Mouse (Mus musculus): ENCODE measurements at regions not wholly inside any gene's neighbourhood (a gene's known extent, or its start where the extent isn't known, plus 50 kb on each side); places are given as distances from the start of the nearest gene placed in this dataset.
"Not testable (repeated sequence)": the region's sequence is repeated elsewhere in the genome, so short reads cannot be mapped to it uniquely, and the experiment has no call there.

DNA sequence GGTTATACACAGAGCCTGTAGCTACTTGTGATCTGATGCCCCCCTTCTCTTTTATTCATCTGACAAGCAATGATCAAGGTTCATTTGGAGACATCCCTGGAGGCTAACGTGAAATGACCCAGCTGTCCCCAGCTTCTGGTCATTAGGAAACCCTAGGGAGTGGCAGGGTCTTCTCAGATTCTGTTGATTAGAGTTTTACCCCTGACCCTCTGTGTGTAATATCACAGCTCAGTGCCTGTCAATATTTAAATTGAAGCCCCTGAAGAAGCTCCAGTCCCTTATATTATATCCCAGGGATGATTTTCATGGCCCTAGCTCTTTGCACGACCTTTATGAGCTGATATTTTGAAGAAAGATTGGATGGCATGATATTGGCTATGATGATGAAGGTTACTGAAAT is 508.5 kb upstream of the Igfbp7 start:
- Histone ChIP-seq H3K9me3 (ENCODE audit: control insufficient read depth, low read length) (no peaks in the 10 kb centered on the region), H3K4me1 (ENCODE audit: control insufficient read depth, insufficient read depth, low read length) (no peaks in the 10 kb centered on the region), H3K9ac (ENCODE audit: low read length) (no peak overlapping the region), H3K27ac (ENCODE audit: low read depth, low read length) (no peak overlapping the region), H3K4me2 (no peak overlapping the region), H3K4me3 (ENCODE audit: low read depth, low read length) (no peak overlapping the region), H3K27me3 (ENCODE audit: control insufficient read depth, insufficient read depth, low read length) (no peaks in the 10 kb centered on the region), H3K36me3 (ENCODE audit: control insufficient read depth, insufficient read depth, low read length) (no peaks in the 10 kb centered on the region)
- WGBS = 70% methylated on average over 2 of the region's 2 CpGs
- ATAC-seq (ENCODE audit: low FRiP score) (peak; percentile 78), DNase-seq (ENCODE audit: low spot score, missing footprints) (no peak)

DNA sequence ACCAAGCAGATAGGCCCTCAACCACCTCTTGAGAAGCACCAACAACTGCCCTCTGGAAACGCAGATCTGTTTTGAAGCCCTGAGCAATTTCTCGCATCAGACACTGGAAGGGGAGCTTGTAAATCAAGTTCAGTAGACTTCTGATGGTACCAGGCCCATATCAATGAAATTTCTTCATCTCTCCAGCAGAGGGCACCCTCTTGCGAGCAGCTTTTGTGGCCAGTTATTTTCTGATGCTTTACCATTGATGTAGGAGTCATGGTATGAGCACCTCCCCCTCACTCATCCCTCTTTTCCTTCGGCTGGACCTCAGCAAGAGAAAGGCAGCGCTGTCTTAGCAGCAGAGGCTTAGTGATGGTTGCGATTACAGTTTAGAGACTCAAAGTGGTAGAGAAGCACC is 501.4 kb upstream of the Igfbp7 start:
- ATAC-seq (ENCODE audit: low FRiP score) = no peak
- 49% methylated on average over 6 of the region's 6 CpGs for WGBS
- H3K27ac ChIP-seq (ENCODE audit: low read depth, low read length) = no peak overlapping the region
- H3K9ac ChIP-seq (ENCODE audit: low read length) = no peak overlapping the region
- no peaks in the 10 kb centered on the region for H3K9me3 ChIP-seq (ENCODE audit: control insufficient read depth, low read length)
- no peak overlapping the region for H3K4me3 ChIP-seq (ENCODE audit: low read depth, low read length)
- H3K4me1 ChIP-seq (ENCODE audit: control insufficient read depth, insufficient read depth, low read length) = no peaks in the 10 kb centered on the region
- no peaks in the 10 kb centered on the region for H3K36me3 ChIP-seq (ENCODE audit: control insufficient read depth, insufficient read depth, low read length)
- no peak overlapping the region for H3K4me2 ChIP-seq
- DNase-seq (ENCODE audit: low spot score, missing footprints) = no peak
- H3K27me3 ChIP-seq (ENCODE audit: control insufficient read depth, insufficient read depth, low read length) = no peaks in the 10 kb centered on the region

DNA sequence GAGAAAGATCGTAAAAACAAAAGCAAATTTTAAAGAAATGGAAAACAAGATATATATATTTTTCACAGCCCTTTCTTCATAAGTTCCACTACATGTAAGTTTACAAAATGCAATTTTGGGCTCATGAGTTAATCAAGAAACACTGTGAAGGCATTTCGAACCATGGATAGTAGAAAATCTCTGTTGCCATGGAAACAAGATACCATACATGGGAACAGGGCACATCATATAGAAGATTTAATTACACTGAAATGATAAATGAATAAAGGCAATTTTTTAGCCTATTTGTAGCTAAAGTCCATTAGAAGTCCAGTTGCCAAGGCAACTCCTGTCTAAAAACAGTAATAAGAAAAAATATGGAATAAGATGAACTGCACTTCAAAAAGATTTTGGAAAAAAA is 484.2 kb upstream of the Igfbp7 start:
- not testable (repeated sequence) for H3K36me3 ChIP-seq (ENCODE audit: control insufficient read depth, insufficient read depth, low read length); ATAC-seq (ENCODE audit: low FRiP score)

DNA sequence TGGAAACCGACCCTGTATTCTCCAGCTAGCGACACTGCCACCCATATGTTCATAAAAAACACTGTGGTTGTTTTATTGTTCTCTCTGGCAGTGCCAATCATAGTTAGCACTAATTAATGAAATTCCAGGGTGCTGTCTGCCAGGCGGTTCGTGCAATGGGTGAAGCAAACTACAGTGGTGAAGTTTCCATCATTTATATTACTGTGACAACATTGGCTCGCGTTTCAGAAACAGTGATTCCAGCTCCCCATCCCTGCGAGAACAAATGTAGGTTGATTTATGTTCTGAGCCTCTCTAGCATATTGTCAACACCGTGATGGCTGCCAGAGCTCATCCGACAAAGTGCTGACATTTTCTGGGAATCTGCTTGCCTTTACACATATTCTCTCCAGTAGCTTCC is 480.7 kb upstream of the Igfbp7 start:
- 94% methylated on average over 9 of the region's 9 CpGs for WGBS
- no peak for DNase-seq (ENCODE audit: low spot score, missing footprints)

More for the DNA sequence above, 484.2 kb upstream of the Igfbp7 start:
- 90% methylated on average over 2 of the region's 2 CpGs for WGBS
- H3K9ac ChIP-seq (ENCODE audit: low read length); H3K27ac ChIP-seq (ENCODE audit: low read depth, low read length); H3K27me3 ChIP-seq (ENCODE audit: control insufficient read depth, insufficient read depth, low read length); DNase-seq (ENCODE audit: low spot score, missing footprints); H3K4me3 ChIP-seq (ENCODE audit: low read depth, low read length); H3K4me1 ChIP-seq (ENCODE audit: control insufficient read depth, insufficient read depth, low read length); H3K9me3 ChIP-seq (ENCODE audit: control insufficient read depth, low read length); H3K4me2 ChIP-seq: not testable (repeated sequence)

GRCm38 (mm10) chr5:77871403-77871802 is 463.6 kb upstream of the Igfbp7 start:
- H3K27me3 ChIP-seq (ENCODE audit: control insufficient read depth, insufficient read depth, low read length) = no peaks in the 10 kb centered on the region
- H3K4me2 ChIP-seq = no peak overlapping the region
- no peaks in the 10 kb centered on the region for H3K36me3 ChIP-seq (ENCODE audit: control insufficient read depth, insufficient read depth, low read length)
- ATAC-seq (ENCODE audit: low FRiP score) (no peak), DNase-seq (ENCODE audit: low spot score, missing footprints) (no peak)
- no peaks in the 10 kb centered on the region for H3K4me1 ChIP-seq (ENCODE audit: control insufficient read depth, insufficient read depth, low read length)
- H3K4me3 ChIP-seq (ENCODE audit: low read depth, low read length) = no peak overlapping the region
- H3K27ac ChIP-seq (ENCODE audit: low read depth, low read length) = no peak overlapping the region
- no peak overlapping the region for H3K9ac ChIP-seq (ENCODE audit: low read length)
- H3K9me3 ChIP-seq (ENCODE audit: control insufficient read depth, low read length) = no peaks in the 10 kb centered on the region
- 83% methylated on average over 5 of the region's 5 CpGs for WGBS

More for the DNA sequence above, 480.7 kb upstream of the Igfbp7 start:
- Histone ChIP-seq H3K4me3 (ENCODE audit: low read depth, low read length) (no peak overlapping the region), H3K9ac (ENCODE audit: low read length) (no peak overlapping the region), H3K4me1 (ENCODE audit: control insufficient read depth, insufficient read depth, low read length) (no peaks in the 10 kb centered on the region), H3K9me3 (ENCODE audit: control insufficient read depth, low read length) (no peaks in the 10 kb centered on the region), H3K4me2 (no peak overlapping the region), H3K36me3 (ENCODE audit: control insufficient read depth, insufficient read depth, low read length) (no peaks in the 10 kb centered on the region), H3K27ac (ENCODE audit: low read depth, low read length) (no peak overlapping the region), H3K27me3 (ENCODE audit: control insufficient read depth, insufficient read depth, low read length) (no peaks in the 10 kb centered on the region)
- no peak for ATAC-seq (ENCODE audit: low FRiP score)

- no peaks in the 10 kb centered on the region for H3K27me3 ChIP-seq (ENCODE audit: control insufficient read depth, insufficient read depth, low read length)
- H3K4me3 ChIP-seq (ENCODE audit: low read depth, low read length) = no peak overlapping the region
- 79% methylated on average over 7 of the region's 7 CpGs for WGBS
- H3K9ac ChIP-seq (ENCODE audit: low read length) = no peak overlapping the region
- no peaks in the 10 kb centered on the region for H3K36me3 ChIP-seq (ENCODE audit: control insufficient read depth, insufficient read depth, low read length)
- no peak for DNase-seq (ENCODE audit: low spot score, missing footprints)
- H3K4me2 ChIP-seq = no peak overlapping the region
- no peak overlapping the region for H3K27ac ChIP-seq (ENCODE audit: low read depth, low read length)
- no peaks in the 10 kb centered on the region for H3K4me1 ChIP-seq (ENCODE audit: control insufficient read depth, insufficient read depth, low read length)
- no peaks in the 10 kb centered on the region for H3K9me3 ChIP-seq (ENCODE audit: control insufficient read depth, low read length)
- no peak for ATAC-seq (ENCODE audit: low FRiP score)
Measured at GRCm38 (mm10) chr5:77865342-77865741, 457.5 kb upstream of the Igfbp7 start.

- Histone ChIP-seq H3K9ac (ENCODE audit: low read length) (no peak overlapping the region), H3K27ac (ENCODE audit: low read depth, low read length) (no peak overlapping the region), H3K9me3 (ENCODE audit: control insufficient read depth, low read length) (no peaks in the 10 kb centered on the region), H3K27me3 (ENCODE audit: control insufficient read depth, insufficient read depth, low read length) (no peaks in the 10 kb centered on the region), H3K36me3 (ENCODE audit: control insufficient read depth, insufficient read depth, low read length) (no peaks in the 10 kb centered on the region), H3K4me3 (ENCODE audit: low read depth, low read length) (no peak overlapping the region), H3K4me1 (ENCODE audit: control insufficient read depth, insufficient read depth, low read length) (no peaks in the 10 kb centered on the region), H3K4me2 (no peak overlapping the region)
- no peak for DNase-seq (ENCODE audit: low spot score, missing footprints)
- WGBS = 90% methylated on average over 6 of the region's 6 CpGs
- no peak for ATAC-seq (ENCODE audit: low FRiP score)
Measured at GRCm38 (mm10) chr5:77855191-77855590, 447.4 kb upstream of the Igfbp7 start.

- Histone ChIP-seq H3K4me2 (no peak overlapping the region), H3K4me1 (ENCODE audit: control insufficient read depth, insufficient read depth, low read length) (no peaks in the 10 kb centered on the region), H3K36me3 (ENCODE audit: control insufficient read depth, insufficient read depth, low read length) (no peaks in the 10 kb centered on the region), H3K27ac (ENCODE audit: low read depth, low read length) (no peak overlapping the region), H3K4me3 (ENCODE audit: low read depth, low read length) (no peak overlapping the region), H3K9ac (ENCODE audit: low read length) (no peak overlapping the region), H3K27me3 (ENCODE audit: control insufficient read depth, insufficient read depth, low read length) (no peaks in the 10 kb centered on the region), H3K9me3 (ENCODE audit: control insufficient read depth, low read length) (no peaks in the 10 kb centered on the region)
- ATAC-seq (ENCODE audit: low FRiP score) = no peak
- no peak for DNase-seq (ENCODE audit: low spot score, missing footprints)
- 88% methylated on average over 12 of the region's 12 CpGs for WGBS
Measured at GRCm38 (mm10) chr5:77853999-77854784, 446.4 kb upstream of the Igfbp7 start.

DNA sequence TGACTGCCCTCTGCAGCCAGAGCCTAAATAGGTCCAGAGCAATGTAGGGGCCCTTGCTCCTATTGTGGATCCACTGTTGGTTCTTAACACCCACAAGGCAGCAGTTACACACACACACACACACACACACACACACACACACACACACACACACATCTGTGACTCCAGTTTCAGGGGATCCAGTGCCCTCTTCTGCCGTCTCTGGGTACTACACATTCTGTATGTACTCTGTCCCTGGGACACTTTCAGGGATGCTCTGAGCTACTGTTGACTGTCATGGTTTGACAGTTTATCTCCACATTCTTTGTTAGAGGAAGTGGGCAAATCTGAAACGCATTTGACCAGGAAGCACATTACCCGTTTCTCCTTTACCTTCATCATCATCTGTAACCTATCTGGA is 443.8 kb upstream of the Igfbp7 start:
- 94% methylated on average over 3 of the region's 3 CpGs for WGBS
- Histone ChIP-seq H3K4me3 (ENCODE audit: low read depth, low read length) (no peak overlapping the region), H3K27me3 (ENCODE audit: control insufficient read depth, insufficient read depth, low read length) (no peaks in the 10 kb centered on the region)

More for the DNA sequence above, 443.8 kb upstream of the Igfbp7 start:
- H3K4me1 ChIP-seq (ENCODE audit: control insufficient read depth, insufficient read depth, low read length) = no peaks in the 10 kb centered on the region
- no peak overlapping the region for H3K27ac ChIP-seq (ENCODE audit: low read depth, low read length)
- no peak for DNase-seq (ENCODE audit: low spot score, missing footprints)
- no peak overlapping the region for H3K9ac ChIP-seq (ENCODE audit: low read length)
- H3K4me2 ChIP-seq = no peak overlapping the region
- H3K9me3 ChIP-seq (ENCODE audit: control insufficient read depth, low read length) = no peaks in the 10 kb centered on the region
- no peak for ATAC-seq (ENCODE audit: low FRiP score)
- H3K36me3 ChIP-seq (ENCODE audit: control insufficient read depth, insufficient read depth, low read length) = no peaks in the 10 kb centered on the region
